Mouse (Mus musculus) C2C12 (cell line): ENCODE results near the gene Epb41l1.

Source experiments
- CTCF ChIP-seq: IDR thresholded peaks from one replicate; pipeline ENCODE4 v1.5.1; 2011; ENCODE audit not compliant: control insufficient read depth, insufficient read depth, insufficient read length
- MAX ChIP-seq: IDR thresholded peaks from one replicate; pipeline ENCODE4 v1.6.1; 2011; ENCODE audit warnings: mild to moderate bottlenecking, control low read depth
- MYOG ChIP-seq: IDR thresholded peaks from one replicate; pipeline ENCODE4 v1.6.1; 2011; ENCODE audit not compliant: control insufficient read depth, insufficient read length; ENCODE audit errors: extremely low read depth

- TF ChIP-seq CTCF (no peak), MYOG (no peak), MAX (no peak)
These were observed 103.4 kb downstream of the Epb41l1 start for GRCm38 (mm10) chr2:156524078-156524477.
